Mouse (Mus musculus) layer of hippocampus, postnatal 10 days (tissue): Measurements from ENCODE around the gene 1700029I15Rik. TPM values are rescaled to one million over a fixed set of nuclear protein-coding genes. Genes with fewer than 3 reads are reported as not detected.

ENCODE experiments used
- DNase-seq, 2 experiments: peaks; one replicate each; pipeline ENCODE4 v3.0.0; 2021; ENCODE audit warnings: low spot score in 2 of 2
- long read RNA-seq: library from polyadenylated mRNA; stranded (forward); transcript quantifications from one replicate; pipeline ENCODE4 v2.0.0, GENCODE M21; 2023
- total RNA-seq, 2 experiments: library from RNA; stranded (reverse); gene quantifications; 2 replicates each; pipeline ENCODE4 v1.2.3; 2021

The 1700029I15Rik gene
- total RNA-seq: 1 to 10 TPM; 5.1 to 5.7 TPM
- long read RNA-seq: 0 reads

DNA sequence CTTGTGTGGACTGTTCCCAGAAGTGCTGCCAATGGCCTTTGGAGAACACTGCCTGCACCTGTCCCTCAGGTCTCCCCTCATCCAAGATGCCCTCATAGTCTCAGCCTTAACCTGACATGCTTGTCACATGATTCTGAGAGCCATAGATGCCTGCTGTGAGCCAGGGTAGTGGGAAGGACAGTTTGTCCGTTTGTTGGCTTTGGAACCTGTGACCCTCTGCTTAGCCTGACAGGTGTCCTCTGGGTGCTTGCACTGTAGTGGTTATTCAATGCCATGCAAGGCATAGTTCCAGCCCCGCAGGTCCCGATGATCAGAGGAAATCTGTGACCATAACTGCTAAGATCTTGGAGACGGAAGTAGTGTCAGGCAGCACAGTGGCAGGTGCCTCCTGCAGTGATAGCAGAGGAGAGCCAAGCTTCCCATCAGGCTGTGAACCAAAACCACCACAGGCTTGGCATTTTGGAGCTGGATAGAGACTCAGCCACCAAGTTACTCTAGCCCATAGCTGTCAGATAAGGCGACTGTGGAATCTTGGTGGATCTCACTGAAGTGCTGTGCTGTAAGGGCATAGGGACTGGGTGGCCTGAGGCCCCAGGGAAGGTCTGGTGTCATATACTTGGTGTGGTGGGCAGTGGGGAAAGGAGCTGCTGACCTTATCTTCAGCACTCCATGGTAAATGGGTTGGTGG is at the start of gene 1700029I15Rik:
TSS of gene 1700029I15Rik (plus strand) at position 638 of the 688 bp plus-strand sequence.
- DNase-seq: no peak

DNA sequence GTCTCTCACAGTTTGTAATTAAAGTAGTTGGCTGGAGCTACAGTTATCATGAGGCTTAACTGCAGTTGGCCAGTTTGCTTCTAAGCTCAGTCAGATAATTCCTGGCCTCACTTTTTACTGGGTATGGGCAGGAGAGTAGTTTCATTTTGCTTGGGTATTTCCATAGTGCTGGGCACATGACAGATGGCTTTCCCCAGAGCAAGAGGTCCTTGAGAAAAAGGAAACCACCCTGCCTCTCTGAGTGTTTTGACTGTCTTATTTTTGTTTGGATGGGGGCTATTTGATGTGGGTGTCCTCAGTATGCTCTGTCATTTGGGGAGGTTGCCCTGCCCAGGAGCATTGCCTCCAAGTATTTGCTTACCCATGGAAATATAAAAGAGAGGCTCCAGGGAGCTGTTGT is 39.9 kb upstream of the 1700029I15Rik start:
- DNase-seq: no peak

DNA sequence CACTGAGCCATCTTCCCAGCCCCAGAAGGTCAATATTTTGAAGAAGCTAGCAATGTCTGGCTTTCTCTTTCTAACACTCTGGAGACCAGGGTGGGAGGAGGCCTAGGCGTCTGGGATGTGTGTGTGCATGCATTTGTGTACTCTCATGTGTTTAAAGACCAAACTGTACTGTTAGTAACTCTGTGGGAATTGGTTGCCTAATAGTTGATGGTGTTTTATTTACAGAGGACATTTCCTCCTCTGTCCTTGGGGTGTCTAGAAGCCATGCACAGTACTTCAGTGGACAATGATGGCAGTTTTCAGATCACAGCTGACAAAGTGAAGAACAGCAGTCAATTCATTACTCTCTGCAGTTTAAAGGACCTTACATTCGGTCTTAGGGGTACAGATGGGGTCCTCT is 35.1 kb upstream of the 1700029I15Rik start:
- no peak for DNase-seq

DNA sequence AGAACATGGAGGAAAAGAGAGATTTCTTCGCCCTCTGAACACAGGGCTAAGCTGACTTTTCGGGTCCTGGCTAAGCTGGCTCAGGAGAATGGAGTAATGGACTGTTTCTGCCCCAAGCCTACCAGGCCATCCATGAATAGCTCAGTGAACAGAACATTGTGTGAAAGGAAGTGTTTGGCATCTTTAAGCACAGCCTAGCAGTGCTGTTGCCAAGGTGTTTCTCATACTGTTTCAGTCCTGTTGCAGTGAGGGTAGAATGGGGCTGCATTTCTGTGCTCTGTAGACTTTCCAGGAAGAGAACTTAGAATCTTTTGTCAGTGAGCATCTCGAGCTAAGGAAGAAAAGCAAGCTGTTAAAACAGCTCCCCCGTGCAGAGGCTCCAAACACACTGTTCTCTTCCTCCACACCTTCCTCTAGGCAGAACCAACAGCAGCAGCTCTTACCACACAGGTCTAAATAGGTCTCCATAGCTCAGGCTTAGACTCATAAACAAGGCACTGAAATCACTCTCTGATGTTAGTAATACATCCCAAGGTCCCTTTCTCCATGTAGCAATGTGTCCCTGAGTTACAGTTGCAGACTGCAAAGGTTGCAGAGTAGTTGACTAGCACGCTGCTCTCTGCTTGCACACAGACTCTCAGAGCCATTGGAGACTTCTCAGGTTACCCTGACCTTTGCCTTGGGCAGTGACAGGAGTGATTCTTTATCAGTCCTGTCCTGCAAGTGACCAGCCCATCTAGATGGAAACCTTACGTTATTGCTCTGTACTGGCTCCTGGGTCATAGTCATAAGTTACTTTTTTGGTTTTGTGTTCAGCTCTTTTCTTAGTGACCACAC is 32.5 kb upstream of the 1700029I15Rik start:
- no peak for DNase-seq

DNA sequence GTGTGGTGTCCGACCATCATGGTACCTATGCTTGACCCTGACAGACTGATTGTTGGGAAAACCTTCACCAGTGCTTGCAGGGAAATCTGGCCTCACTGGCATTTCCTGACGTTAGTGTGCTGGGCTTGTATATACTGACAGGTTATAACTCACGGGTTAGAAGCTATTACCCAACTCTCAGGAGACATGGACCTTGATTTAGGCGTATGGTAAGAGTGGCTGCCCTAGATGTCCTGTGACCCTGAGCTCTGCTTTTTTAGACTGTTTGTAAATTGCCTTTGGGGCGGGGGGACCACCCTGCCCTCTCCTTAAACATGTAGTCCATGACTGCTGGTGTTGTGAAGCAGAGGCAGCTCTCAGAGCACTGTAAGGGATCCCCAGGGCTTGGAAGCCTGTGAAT is 31.7 kb upstream of the 1700029I15Rik start:
- DNase-seq: no peak

DNA sequence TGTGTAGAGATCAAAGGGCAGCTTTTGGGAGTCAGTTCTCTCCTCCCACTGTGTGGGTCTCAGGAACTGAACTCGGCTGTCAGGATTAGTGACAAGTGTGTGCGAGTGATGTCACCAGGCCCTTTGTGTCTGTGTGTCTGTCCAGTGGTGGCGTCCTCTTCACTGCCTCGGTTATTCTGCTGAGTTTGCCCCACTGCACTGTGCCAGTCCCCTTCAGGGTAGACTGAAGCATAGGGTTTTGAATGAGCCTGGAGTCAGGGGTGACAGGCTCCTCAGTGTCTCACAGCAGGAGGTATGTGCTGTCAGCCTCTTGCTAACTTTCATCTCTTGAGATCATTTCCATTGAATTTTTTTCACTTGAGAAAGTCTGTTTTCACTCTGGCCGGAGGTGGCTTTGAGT is 28.9 kb upstream of the 1700029I15Rik start:
- no peak for DNase-seq

DNA sequence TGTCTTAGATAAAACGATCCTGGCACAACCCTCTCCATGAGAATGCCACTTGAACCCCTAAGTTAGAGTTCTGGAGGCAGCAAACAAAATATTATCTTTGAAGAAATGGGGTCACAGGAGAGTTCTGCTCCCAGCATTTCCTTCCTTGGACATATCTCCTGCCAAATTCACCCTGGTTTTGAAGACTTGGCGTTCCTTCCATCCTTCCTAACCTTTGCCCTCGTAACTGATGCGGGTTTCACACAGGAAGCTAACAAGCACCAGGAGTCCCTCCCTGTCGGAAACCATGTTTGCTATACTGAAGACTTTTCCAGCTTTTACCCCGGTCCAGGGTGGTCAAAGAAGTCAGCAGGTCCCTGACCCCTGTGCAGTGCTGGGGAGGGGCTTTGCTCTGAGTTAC is 28.1 kb upstream of the 1700029I15Rik start:
- DNase-seq: no peak

DNA sequence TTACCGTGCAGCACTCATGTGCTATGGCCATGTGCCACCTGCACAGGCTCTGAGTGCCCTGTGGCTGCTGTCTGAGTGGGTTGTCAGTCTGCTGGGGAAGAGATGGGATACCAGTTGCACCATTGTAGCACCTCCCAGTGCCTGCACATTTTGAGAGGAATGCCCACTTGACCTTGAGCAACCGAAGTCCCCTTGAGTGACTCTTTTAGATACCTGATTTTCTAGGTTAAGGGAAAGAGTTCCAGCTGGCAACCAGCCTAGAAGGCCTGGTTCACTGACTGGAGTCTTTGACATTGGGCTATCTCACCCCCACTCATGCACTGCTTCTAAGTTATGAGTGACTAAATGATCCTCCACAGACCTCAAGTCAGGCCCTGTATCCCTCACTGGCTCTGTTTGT is 23.0 kb upstream of the 1700029I15Rik start:
- peak in 1 of 2 experiments; percentile 10 for DNase-seq

DNA sequence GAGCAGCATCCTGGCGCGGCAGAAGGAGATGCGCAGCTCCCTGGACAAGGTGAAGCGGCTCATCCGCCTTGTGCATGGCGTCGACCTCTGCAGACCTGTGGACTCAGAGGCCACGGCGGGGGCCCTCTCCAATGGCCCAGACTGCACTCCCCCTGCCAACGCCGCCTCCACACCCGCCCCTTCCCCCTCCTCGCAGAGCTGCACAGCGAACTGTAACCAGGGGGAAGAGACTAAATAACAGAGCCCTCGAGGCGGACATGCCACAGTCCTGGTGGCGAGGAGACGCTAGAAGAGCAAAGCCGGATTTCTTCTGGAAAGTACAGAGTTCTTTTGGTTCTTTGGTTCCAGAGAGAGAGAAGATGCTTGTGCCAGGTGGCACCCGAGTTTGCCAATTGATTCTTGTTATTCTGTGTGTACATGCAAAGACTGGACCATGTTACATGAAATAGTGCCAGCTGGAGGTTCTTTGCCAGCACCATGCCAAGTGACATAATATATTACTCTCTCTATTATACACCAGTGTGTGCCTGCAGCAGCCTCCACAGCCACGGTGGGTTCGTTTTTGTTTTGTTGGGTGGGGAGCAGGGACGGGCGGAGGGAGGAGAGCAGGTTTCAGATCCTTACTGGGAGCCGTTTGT is 22.0 kb upstream of the 1700029I15Rik start:
- DNase-seq: no peak

DNA sequence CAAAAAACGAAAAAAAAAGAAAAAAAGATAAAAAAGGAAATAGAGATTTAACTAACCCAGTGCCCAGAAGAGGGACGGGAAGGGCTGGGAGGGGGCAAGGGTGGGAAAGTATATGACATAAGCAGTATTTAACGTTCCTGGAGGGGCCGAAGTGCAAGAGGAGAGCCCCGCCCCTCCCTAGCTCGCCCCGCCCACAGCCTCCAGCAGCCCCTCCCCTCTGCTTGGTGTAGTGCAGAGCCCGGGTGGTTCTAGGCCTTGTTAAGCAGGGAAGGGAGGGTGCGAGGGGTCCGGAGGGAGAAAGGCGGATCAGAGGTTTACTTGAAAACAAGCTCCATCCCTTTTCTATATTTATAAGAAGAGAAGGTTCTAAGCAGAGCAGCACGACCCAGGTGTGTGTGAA is 21.4 kb upstream of the 1700029I15Rik start:
- no peak for DNase-seq

DNA sequence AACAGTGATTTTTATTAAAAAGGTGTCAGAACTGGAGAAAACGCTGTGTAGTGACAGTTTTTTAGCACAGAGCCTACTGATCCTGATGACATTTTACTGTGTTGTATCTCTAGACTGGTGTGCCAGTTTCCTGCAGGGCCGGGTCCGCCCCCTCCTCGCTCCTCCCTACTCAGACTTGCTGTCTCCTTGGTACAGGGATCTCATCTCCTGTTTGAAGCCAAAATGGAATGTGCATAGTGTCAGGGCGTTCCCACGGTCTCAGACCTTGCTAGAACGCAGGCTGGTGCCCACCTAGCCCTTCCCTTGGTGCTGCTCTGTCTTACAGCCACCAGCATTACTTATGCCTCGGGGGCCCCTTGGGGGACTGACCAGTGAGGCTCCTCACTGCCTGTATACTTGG is 20.5 kb upstream of the 1700029I15Rik start:
- no peak for DNase-seq

DNA sequence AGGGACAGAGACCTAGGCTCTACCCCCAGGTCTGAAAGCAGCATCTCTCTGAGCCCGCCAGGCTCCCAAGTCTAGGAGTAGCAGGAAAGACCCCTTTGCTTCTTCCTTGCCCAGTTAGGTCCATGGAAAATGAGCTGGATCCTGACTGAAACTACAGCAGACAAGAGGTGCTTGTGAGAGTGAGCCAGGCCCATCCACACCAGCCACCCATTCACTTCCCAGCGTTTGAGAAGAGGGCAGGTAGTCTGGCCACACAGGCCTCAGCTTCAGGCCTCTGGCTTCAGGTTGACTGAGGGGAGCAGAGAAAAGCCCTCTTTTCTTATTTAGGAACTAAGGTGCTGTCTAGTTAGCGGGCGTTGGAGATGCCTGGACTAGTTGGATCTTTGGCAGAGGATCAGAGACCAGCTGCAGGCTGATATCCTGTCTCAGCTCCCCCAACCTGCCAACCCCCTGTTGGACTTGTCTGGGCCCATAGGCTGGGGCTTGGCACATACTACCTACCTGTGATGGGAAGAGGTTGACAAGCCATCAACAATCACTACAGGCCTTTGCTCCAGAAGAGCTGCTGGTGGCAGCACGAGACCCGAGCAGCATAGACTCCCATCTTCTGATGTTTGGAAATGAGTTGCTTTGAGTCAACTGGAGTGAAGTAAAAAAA is 19.6 kb upstream of the 1700029I15Rik start:
- DNase-seq: no peak

DNA sequence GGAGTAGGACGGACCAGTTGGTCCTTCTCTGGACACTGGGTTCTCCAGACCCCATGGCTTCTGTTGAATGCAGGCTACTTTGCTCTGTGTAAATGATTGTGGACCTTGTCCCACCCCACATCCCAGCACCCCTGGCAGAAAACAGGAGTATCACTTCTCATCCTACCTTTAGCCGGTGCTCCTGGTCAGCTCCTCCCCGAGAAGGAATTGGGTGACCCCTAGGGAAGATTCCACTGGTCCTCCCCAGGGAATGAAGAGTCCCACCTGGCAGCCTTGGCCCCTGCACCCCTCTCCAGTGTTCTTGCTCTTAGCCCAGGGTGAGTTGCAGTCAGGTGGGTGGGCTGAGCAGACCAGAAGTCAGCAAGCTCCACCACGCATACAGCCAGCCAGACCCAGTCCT is 18.3 kb upstream of the 1700029I15Rik start:
- no peak for DNase-seq

DNA sequence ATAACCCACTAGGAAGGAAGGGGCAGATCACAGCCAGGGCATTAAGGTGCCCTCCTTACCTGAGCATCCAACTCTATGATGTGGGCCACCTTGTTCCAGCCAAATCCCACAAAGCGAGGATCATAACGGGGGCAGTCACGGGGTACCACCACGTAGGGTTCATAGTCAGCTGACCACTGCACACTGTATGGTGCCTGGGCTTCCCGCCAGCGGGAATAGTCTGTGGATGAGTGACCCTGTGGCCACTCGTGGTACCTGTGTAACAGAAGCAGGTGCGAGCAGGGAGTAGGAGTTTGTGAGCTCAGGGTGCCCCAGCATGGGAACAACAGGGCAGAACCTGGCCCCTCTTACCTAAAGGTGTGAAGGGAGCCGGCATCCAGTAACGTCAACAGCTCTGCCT is 16.8 kb upstream of the 1700029I15Rik start:
- no peak for DNase-seq

DNA sequence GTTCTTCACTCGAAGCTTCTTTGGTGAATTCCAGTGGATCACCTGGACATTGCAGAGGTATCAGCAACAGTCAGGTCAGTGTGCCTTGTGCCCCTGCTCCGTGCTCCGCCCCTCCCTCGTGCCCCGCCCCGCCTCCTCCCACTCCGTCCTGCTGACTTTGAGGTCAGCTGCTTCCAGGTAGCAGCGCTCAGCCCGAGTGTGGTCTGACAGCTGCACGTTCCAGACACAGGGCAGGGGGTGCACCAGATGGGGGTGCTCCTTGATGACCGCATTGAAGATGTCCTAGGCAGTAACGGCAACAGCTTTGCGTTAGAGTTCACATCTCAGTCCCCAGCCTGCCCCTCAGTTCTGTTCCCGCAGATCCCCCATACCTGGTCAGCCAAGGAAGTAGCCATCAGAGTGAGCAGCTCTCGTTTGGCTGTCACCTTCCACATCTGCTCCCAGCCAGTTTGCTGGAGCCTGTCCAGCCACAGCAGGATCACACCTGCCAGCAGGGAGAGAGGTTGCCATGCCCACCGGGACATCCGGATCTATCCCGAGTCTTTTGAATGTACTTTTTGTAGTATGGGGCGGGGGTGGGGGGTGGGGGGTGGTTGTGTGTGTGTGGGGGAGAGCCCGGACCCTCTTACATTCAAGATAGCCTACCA is 14.8 kb upstream of the 1700029I15Rik start:
- no peak for DNase-seq

DNA sequence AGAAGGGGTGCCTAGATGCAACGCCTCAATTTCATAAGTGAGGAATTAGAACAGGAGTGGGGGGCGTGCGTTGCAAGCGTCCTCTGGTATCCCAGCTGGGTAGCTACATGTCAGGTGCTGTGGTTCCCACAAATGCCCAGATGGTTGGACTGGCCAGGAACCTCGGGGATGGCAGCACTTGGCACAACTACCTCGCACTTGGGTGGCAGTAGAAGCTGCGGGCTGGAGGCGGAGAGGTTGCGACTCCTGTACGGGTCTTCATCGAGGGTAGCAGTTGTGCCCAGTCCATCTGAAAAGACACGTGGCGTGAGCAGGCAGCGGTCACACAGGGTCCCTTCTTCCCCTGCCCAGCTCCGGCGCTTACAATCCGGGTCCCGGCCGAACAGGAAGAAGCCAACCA is 12.0 kb upstream of the 1700029I15Rik start:
- DNase-seq: no peak

DNA sequence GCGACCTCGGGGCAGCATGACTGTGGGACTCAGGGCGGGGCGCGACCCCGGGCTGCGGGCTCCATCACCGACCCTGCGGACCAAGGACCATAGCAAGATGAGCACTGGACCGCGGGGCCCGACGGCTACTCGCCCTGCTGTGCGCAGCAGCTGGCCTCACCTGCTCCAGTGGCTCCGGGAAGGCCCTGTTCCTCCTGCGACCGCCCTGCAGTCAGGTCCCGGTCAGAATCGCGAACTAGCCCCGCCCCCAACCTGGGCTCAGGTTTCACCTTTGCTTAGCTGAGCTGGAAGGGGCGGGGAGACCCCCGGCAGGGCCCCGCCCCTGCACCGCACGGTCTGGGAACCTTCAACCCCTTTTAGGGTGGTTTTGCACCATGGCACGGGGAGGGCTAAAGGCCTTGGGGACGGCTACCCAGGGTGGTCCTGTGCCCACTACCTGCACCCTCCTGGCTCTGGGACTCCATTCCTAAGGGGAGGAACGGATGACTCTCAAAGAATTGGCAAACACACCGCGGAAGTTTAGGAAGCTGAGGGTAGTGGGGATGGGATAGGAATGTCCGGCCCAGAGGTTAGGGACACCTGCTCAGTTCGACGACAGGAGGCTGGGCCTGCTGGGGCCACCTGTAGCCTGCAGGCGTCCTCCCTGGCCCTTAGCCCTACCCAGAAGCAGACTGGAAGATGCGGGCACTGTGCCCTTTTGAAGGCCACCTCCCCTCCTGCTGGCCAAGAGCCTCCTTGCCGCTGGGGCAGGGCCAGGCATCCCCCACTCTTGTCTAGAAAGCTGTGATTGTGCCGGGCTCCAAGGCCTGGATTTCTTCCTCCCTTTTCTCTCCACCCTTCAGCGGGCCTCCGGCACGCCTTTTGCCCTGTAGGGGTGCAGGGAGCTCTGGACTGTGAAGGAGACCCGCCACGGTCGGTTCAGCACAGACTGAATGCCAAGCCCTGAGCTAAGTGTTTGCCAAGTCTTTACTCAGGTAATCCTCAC is 11.2 kb upstream of the 1700029I15Rik start:
- no peak for DNase-seq

DNA sequence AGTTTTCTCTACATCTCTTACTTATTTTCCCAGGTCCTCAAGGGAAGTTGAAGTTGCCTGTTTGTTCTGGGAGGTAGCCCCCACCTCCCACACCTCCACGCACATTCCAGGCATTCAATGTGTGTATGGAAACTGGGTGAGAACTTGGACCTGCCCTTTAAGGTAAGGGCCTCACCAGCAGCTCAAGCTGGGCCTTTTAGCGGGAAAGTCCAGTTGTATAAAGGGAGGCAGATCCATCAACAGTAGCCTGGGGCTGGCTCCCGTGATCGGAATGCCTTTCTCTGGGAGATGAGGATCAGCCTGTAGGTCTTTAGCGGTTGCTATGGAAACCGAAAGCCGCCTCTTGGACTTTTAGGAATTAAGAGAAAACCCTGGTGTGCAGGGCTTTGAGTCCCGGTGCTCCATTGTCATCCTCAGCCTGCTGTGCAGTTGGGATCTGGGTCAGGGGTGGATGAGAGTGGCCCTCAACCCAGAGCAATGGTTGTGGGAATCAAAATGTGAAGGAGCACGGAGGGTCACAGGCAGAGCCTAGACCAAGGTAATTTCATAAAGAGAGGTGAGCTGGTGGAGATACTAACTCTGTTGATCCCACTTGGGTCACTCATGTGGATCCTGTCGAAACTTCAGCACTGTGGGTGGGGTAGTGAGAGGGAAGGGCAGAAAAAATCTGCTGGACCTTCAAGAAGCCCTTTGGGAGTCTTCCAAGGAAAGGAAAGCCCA is 10.2 kb upstream of the 1700029I15Rik start:
- no peak for DNase-seq

DNA sequence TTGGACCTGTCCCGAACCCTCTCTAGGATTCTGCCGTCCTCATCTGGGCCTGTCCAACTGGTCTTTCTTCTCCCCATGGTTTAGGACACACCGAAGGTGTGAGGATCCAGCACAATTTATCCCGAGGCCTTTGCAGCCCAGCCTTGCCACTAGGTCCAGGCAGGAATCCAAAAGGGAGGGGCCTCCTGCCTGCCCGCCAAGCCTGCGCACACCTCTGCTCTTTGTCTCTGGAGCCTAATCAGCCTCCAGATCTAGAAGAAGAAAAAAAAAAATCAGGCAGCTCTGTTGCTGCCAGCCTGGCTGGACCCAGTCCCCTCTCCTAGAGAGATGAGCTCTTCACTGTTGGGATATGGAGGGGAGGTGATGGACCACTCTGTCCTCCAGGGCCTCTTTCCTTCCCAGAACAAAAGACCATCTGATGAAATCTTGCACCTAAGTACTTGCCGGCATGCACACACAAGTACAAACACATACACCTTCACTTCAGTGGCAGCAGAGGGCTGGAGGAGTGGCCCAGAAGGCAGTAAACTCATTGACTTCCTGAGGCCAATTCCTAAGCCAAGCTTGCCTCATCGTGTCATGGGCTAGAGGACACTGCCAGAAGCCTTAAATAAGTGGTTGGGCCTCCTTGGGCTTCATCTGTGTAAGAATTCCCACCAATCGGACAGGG is 9.4 kb upstream of the 1700029I15Rik start:
- DNase-seq: no peak
